Mouse (Mus musculus) liver, postnatal 0 days (tissue): ENCODE measurements around the gene Zkscan17.

Experiments used
- CTCF ChIP-seq: sonication (generic); IDR thresholded peaks from 2 replicates; pipeline ENCODE4 v1.5.1; 2016; ENCODE audit warnings: antibody characterized with exemption, low read depth
- EP300 ChIP-seq: IDR thresholded peaks from 2 replicates; pipeline ENCODE4 v1.6.1; 2016; ENCODE audit warnings: antibody characterized with exemption, low read depth, mild to moderate bottlenecking

- TF ChIP-seq CTCF (no peak), EP300 (no peak)
Observed at GRCm38 (mm10) chr11:59514789-59515188, 11.8 kb downstream of the Zkscan17 start.
